Mouse (Mus musculus): ENCODE measurements around the gene Vps37c. TPM values are rescaled to one million over a fixed set of nuclear protein-coding genes. Genes with fewer than 3 reads are reported as not detected.

Vps37c gene
- 14.8 and 18.0 TPM in 2 replicates for polyA plus RNA-seq (2011; ENCODE audit: insufficient read length, low read depth, missing spikeins)

DNA sequence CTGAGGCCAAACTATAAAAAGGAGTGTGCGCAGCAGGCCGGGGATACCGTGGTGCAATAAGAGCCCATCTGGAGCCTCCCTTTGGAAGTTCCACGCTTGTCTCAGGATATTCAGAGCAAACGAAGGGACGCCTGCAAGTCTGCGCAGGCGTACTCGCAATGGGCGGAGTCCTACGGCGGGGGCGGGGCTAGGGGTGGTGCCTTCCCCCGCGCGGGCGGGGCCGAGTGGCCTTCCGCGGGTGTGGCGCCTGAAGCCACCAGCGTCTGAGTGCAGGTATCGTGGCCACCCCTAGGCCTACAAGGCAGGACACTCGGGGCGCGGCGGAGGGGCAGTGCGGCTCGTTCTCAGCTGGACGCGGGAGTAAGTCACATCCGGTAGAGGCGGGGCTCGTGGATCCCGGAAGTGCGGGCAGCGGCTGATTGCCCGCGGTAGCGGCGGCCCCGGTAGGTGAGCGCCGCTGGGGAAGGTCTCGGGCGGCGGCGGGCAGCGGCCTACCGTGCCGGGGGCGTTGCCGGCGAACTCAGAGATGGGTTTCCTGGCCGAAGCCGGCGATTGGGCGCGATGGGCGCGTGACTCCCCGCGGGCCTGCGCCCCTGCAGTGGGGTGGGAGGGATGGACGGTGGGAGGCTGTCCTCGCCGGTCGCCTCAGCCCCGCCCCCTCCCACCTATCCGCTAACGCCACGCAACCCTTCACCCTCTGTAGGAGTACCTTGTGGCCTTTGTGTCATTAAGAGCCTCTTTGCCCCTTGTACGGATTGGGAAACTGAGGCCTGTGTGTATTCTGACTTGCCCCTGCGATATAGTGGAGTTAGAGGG, at the start of gene Vps37c:
Vps37c (plus strand) TSS at position 199 of the 816 bp plus-strand sequence.
- H3K4me3 ChIP-seq (ENCODE audit: insufficient read depth, low read length): peak within 1 kb of the TSS; percentile 93
- TF ChIP-seq CTCF (IDR thresholded peaks at IDR 0.05; ENCODE audit: borderline replicate concordance, insufficient read depth, low read length): no peak
- peak; percentile 83 for TF ChIP-seq POLR2A (IDR thresholded peaks at IDR 0.05; ENCODE audit: low read depth, low read length)
- peaks cover 7% of the 10 kb centered on the region for H3K4me1 ChIP-seq (ENCODE audit: control insufficient read depth, insufficient read depth, low read length)
- peak within 1 kb of the TSS; percentile 91 for H3K27ac ChIP-seq (ENCODE audit: insufficient read depth, low read length)

DNA sequence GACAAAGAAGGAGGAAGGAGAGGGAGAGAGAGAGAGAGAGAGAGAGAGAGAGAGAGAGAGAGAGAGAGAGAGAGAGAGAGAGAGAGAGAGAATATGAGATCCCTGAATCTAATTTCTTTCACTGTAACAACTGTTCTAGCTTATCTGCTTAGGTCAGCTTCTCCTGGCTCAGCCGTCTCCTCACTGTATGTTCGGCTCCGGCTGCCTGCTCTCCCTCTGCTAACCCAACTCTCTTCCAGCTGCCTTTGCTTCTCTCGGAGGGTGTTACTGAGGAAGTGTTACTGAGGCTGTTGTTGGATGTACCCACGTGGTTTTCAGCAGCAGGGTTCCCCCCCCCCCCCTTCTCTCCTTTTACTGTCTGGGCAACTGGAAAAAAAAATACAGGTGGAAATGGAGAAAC, 48.5 kb upstream of the Vps37c start:
- no peak for TF ChIP-seq CTCF (IDR thresholded peaks at IDR 0.05; ENCODE audit: borderline replicate concordance, insufficient read depth, low read length)
- no peak for TF ChIP-seq POLR2A (IDR thresholded peaks at IDR 0.05; ENCODE audit: low read depth, low read length)
- Histone ChIP-seq H3K27ac (ENCODE audit: insufficient read depth, low read length) (no peak overlapping the region), H3K4me3 (ENCODE audit: insufficient read depth, low read length) (no peak overlapping the region), H3K4me1 (ENCODE audit: control insufficient read depth, insufficient read depth, low read length) (no peaks in the 10 kb centered on the region)

DNA sequence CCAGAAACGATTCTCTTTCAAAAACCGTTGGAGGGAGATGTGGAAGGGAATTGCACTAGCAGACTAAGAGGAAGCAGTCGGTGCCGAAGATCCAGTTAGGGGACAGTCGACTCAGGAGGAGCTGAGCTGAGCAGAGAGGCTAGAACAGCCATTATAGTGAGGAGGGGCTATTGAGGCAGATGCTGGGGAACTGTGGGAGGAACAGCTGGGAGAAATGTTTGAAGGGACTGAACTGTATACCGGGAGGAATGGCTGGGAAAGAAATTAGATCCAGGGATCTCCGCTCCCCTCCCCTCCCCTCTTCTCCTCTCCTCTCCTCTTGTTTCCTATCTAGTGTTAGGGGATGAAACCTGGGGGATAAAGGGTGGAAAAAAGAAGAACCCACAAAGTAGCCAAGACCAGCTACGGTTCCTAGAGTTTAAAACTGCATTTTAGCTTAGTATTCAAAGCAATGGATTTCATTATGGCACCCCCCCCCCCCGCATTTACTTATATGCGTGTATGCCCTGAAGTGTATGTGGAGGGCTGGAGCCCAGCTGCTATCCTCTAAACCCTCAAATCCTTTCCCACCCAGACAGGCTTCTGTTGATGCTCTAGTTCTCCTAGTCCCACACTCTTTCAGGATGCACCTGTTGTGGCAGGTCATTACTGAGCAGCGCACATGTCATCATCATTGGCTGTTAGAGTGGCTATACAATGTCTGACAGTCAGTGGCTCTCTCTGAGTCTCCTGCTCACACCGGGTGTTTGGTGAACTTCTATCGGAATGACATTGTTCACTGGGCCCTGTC, 47.8 kb upstream of the Vps37c start:
- H3K4me1 ChIP-seq (ENCODE audit: control insufficient read depth, insufficient read depth, low read length): no peaks in the 10 kb centered on the region
- H3K4me3 ChIP-seq (ENCODE audit: insufficient read depth, low read length): no peak overlapping the region
- H3K27ac ChIP-seq (ENCODE audit: insufficient read depth, low read length): no peak overlapping the region
- TF ChIP-seq CTCF (IDR thresholded peaks at IDR 0.05; ENCODE audit: borderline replicate concordance, insufficient read depth, low read length): no peak
- no peak for TF ChIP-seq POLR2A (IDR thresholded peaks at IDR 0.05; ENCODE audit: low read depth, low read length)

DNA sequence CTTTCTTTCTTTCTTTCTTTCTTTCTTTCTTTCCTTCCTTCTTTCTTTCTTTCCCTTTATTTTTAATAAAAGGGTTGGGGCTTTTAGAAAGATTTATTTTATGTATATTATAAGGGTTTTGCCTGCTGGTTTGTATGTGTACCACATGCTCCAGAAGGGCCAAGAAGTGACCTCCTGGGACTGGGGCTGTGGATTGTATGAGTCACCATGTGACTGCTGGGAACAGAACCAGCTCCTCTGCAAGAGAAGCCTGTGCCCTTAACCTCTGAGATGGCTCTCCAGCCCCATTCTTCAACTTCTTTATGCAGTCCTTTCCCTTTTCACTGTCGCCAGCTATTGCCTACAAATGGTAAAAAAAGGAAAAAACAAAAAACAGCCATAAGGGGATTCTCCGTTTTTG, 42.9 kb upstream of the Vps37c start:
- Histone ChIP-seq H3K27ac (ENCODE audit: insufficient read depth, low read length) (no peak overlapping the region), H3K4me1 (ENCODE audit: control insufficient read depth, insufficient read depth, low read length) (no peaks in the 10 kb centered on the region), H3K4me3 (ENCODE audit: insufficient read depth, low read length) (no peak overlapping the region)
- no peak for TF ChIP-seq CTCF (IDR thresholded peaks at IDR 0.05; ENCODE audit: borderline replicate concordance, insufficient read depth, low read length)
- no peak for TF ChIP-seq POLR2A (IDR thresholded peaks at IDR 0.05; ENCODE audit: low read depth, low read length)

DNA sequence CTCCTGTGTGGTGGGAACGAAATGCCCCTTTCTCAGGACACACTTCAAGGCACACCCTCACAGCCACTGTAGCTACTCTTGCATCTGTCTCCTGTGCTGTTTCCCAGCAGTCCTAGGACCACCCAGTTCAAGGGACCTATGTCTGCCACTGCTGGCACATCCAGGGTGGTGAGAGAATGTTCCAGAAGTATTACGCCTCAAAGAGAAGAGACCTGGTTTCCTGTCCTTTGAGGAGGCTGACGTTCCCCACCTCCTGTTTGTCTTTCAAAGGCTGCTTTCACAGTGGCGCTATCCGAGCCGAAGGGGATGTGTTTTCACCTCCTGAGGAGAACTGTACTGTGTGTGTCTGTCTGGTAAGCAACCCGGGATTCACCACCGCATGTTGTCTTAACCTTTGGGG, 40.4 kb upstream of the Vps37c start:
- no peak overlapping the region for H3K4me3 ChIP-seq (ENCODE audit: insufficient read depth, low read length)
- H3K4me1 ChIP-seq (ENCODE audit: control insufficient read depth, insufficient read depth, low read length): no peaks in the 10 kb centered on the region
- H3K27ac ChIP-seq (ENCODE audit: insufficient read depth, low read length): no peak overlapping the region
- TF ChIP-seq CTCF (IDR thresholded peaks at IDR 0.05; ENCODE audit: borderline replicate concordance, insufficient read depth, low read length) (no peak), POLR2A (IDR thresholded peaks at IDR 0.05; ENCODE audit: low read depth, low read length) (no peak)

DNA sequence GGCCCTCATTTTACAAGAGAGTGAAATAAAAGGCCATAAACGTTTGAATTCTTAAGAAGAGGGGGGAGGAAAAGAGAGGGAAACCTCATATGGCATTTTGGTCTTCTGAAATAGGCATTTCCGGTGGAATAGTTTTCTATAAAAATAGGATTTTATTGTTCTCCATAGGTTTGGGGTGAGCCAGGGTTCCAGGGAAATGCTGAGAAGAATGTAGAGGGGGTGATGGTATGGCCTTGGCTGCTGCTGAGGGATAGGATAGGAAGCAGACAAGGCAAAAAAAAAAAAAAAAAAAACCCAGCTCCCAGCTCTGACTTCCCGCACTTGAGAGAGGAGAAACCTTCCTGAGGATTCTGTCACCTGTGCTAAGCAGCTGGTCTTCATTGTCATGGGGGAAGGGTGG, 32.5 kb upstream of the Vps37c start:
- Histone ChIP-seq H3K27ac (ENCODE audit: insufficient read depth, low read length) (0 out of 2 replicates have a peak overlapping the region, but pooled peaks have one; percentile 21), H3K4me3 (ENCODE audit: insufficient read depth, low read length) (no peak overlapping the region)

DNA sequence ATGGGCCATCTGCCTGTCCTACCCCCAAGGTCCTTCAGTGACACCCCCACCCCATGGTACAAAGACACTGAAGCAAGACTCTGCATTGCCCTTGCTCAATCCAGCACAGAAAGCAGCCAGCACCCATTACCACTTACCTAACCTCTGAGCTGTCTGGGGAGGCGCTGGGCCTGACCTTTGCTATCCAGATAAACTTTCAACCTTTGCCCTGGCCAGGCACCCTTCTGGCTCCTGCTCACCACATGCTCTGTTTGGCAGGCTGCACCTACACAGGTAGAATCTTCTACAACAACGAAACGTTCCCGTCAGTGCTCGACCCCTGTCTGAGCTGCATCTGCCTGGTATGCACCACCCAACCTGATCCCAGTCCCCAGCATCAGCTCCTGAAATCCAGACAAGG, 30.8 kb upstream of the Vps37c start:
- Histone ChIP-seq H3K4me1 (ENCODE audit: control insufficient read depth, insufficient read depth, low read length) (no peaks in the 10 kb centered on the region), H3K4me3 (ENCODE audit: insufficient read depth, low read length) (no peak overlapping the region), H3K27ac (ENCODE audit: insufficient read depth, low read length) (no peak overlapping the region)
- TF ChIP-seq CTCF (IDR thresholded peaks at IDR 0.05; ENCODE audit: borderline replicate concordance, insufficient read depth, low read length): no peak
- TF ChIP-seq POLR2A (IDR thresholded peaks at IDR 0.05; ENCODE audit: low read depth, low read length): no peak

More for the DNA sequence above, 32.5 kb upstream of the Vps37c start:
- no peak for TF ChIP-seq POLR2A (IDR thresholded peaks at IDR 0.05; ENCODE audit: low read depth, low read length)
- TF ChIP-seq CTCF (IDR thresholded peaks at IDR 0.05; ENCODE audit: borderline replicate concordance, insufficient read depth, low read length): no peak
- no peaks in the 10 kb centered on the region for H3K4me1 ChIP-seq (ENCODE audit: control insufficient read depth, insufficient read depth, low read length)

DNA sequence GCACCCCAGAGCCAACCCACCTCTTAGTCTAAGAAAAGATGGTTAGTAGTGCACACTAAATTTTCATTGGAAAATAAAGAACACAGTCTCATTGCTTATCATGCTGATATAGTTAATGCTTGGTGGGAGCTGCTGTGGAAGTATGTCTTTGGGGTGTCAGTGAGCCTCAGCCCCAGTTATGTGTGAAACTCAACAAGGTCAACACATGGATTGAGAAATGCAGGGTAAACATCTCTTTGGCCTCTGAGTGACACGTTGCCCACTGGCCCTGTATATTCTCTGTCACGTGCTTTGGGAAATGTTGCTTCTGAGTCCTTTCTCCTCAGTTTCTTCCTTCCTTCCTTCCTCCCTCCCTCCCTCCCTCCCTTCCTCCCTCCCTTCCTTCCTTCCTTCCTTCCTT, 30.1 kb upstream of the Vps37c start:
- TF ChIP-seq CTCF (IDR thresholded peaks at IDR 0.05; ENCODE audit: borderline replicate concordance, insufficient read depth, low read length): no peak
- no peak for TF ChIP-seq POLR2A (IDR thresholded peaks at IDR 0.05; ENCODE audit: low read depth, low read length)
- Histone ChIP-seq H3K4me1 (ENCODE audit: control insufficient read depth, insufficient read depth, low read length) (no peaks in the 10 kb centered on the region), H3K27ac (ENCODE audit: insufficient read depth, low read length) (no peak overlapping the region), H3K4me3 (ENCODE audit: insufficient read depth, low read length) (no peak overlapping the region)

DNA sequence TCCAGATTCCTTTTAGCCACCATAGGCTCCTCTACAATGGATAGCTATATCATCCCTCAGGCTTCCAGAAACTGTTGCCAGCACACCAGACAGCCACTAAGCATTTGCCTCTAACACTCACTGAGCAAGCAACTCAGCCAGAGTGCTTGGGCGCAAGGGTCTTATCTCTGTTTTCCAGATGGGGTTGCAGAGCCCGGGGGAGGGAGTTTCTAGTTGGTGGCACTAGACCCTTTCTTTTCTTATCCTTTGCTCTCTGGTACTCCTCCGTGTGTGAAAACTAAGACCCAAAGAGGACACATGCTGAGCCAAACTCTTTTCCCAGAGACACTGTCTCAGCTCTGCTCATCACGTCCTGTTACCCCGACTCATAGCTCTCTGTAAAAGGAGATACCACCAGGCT, 27.2 kb upstream of the Vps37c start:
- Histone ChIP-seq H3K4me3 (ENCODE audit: insufficient read depth, low read length) (no peak overlapping the region), H3K4me1 (ENCODE audit: control insufficient read depth, insufficient read depth, low read length) (no peaks in the 10 kb centered on the region), H3K27ac (ENCODE audit: insufficient read depth, low read length) (no peak overlapping the region)
- TF ChIP-seq CTCF (IDR thresholded peaks at IDR 0.05; ENCODE audit: borderline replicate concordance, insufficient read depth, low read length): no peak
- TF ChIP-seq POLR2A (IDR thresholded peaks at IDR 0.05; ENCODE audit: low read depth, low read length): no peak

DNA sequence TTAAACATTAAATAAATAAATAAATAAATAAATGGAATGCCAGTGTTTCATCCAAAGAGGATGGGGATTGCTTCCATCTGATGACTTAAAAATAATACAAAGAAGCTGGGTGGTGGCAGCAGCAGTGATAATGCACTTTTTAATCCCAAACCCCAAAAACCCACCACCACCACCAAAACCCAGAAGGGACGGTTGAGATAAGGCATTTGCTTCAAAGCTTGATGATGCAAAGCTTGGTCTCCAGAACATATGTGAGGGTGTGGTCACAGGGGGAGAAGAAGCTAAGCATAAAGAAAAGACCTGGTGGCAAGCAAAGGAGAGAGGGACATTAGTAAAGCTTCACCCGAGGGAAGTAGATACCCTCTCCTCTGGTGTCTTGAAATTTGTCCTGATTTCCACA, 26.6 kb upstream of the Vps37c start:
- TF ChIP-seq POLR2A (IDR thresholded peaks at IDR 0.05; ENCODE audit: low read depth, low read length): no peak
- TF ChIP-seq CTCF (IDR thresholded peaks at IDR 0.05; ENCODE audit: borderline replicate concordance, insufficient read depth, low read length): no peak
- no peak overlapping the region for H3K27ac ChIP-seq (ENCODE audit: insufficient read depth, low read length)
- no peaks in the 10 kb centered on the region for H3K4me1 ChIP-seq (ENCODE audit: control insufficient read depth, insufficient read depth, low read length)
- H3K4me3 ChIP-seq (ENCODE audit: insufficient read depth, low read length): no peak overlapping the region

All from embryonic fibroblast, embryonic 13.5 days (primary cell).